Mouse (Mus musculus): Measurements from ENCODE around the gene Insig1. TPM values are rescaled to one million over a fixed set of nuclear protein-coding genes. Genes with fewer than 3 reads are reported as not detected.

Insig1 gene
- polyA plus RNA-seq, 1 experiment from 2014 or later, result 137 TPM

- H3K4me1 ChIP-seq (ENCODE audit: control insufficient read depth, insufficient read depth, low read length), result no peaks in the 10 kb centered on the region
- H3K27ac ChIP-seq (ENCODE audit: low read depth, low read length), result no peak overlapping the region
- 45% methylated on average over 2 of the region's 2 CpGs for WGBS
- H3K9ac ChIP-seq (ENCODE audit: low read length), result no peak overlapping the region
- no peaks in the 10 kb centered on the region for H3K36me3 ChIP-seq (ENCODE audit: control insufficient read depth, insufficient read depth, low read length)
- no peak for DNase-seq (ENCODE audit: low spot score, missing footprints)
- ATAC-seq (ENCODE audit: low FRiP score), result no peak
- H3K4me3 ChIP-seq (ENCODE audit: low read depth, low read length), result no peak overlapping the region
- H3K27me3 ChIP-seq (ENCODE audit: control insufficient read depth, insufficient read depth, low read length), result no peaks in the 10 kb centered on the region
- H3K9me3 ChIP-seq (ENCODE audit: control insufficient read depth, low read length), result no peaks in the 10 kb centered on the region
- H3K4me2 ChIP-seq, result no peak overlapping the region
These were observed 15.7 kb upstream of the Insig1 start for GRCm38 (mm10) chr5:28055450-28055849.

- no peak for ATAC-seq (ENCODE audit: low FRiP score)
- H3K36me3 ChIP-seq (ENCODE audit: control insufficient read depth, insufficient read depth, low read length), result no peaks in the 10 kb centered on the region
- no peak overlapping the region for H3K27ac ChIP-seq (ENCODE audit: low read depth, low read length)
- no peaks in the 10 kb centered on the region for H3K4me1 ChIP-seq (ENCODE audit: control insufficient read depth, insufficient read depth, low read length)
- H3K4me3 ChIP-seq (ENCODE audit: low read depth, low read length), result no peak overlapping the region
- DNase-seq (ENCODE audit: low spot score, missing footprints), result no peak
- no peak overlapping the region for H3K4me2 ChIP-seq
- H3K9me3 ChIP-seq (ENCODE audit: control insufficient read depth, low read length), result no peaks in the 10 kb centered on the region
- H3K27me3 ChIP-seq (ENCODE audit: control insufficient read depth, insufficient read depth, low read length), result no peaks in the 10 kb centered on the region
- WGBS, result 78% methylated on average over 3 of the region's 3 CpGs
- no peak overlapping the region for H3K9ac ChIP-seq (ENCODE audit: low read length)
These were observed 14.3 kb upstream of the Insig1 start for GRCm38 (mm10) chr5:28056877-28057276.

GRCm38 (mm10) chr5:28060506-28060905 is 10.7 kb upstream of the Insig1 start:
- H3K27me3 ChIP-seq (ENCODE audit: control insufficient read depth, insufficient read depth, low read length), result no peaks in the 10 kb centered on the region
- DNase-seq (ENCODE audit: low spot score, missing footprints) (peak; percentile 8), ATAC-seq (ENCODE audit: low FRiP score) (no peak)

GRCm38 (mm10) chr5:28061011-28061410 is 10.2 kb upstream of the Insig1 start:
- Histone ChIP-seq H3K9me3 (ENCODE audit: control insufficient read depth, low read length) (no peaks in the 10 kb centered on the region), H3K9ac (ENCODE audit: low read length) (no peak overlapping the region), H3K4me3 (ENCODE audit: low read depth, low read length) (no peak overlapping the region), H3K4me2 (no peak overlapping the region), H3K4me1 (ENCODE audit: control insufficient read depth, insufficient read depth, low read length) (no peaks in the 10 kb centered on the region), H3K27me3 (ENCODE audit: control insufficient read depth, insufficient read depth, low read length) (no peaks in the 10 kb centered on the region), H3K36me3 (ENCODE audit: control insufficient read depth, insufficient read depth, low read length) (no peaks in the 10 kb centered on the region), H3K27ac (ENCODE audit: low read depth, low read length) (no peak overlapping the region)
- ATAC-seq (ENCODE audit: low FRiP score) (no peak), DNase-seq (ENCODE audit: low spot score, missing footprints) (no peak)
- WGBS, result 83% methylated on average over 6 of the region's 6 CpGs

More at GRCm38 (mm10) chr5:28060506-28060905, 10.7 kb upstream of the Insig1 start:
- no peaks in the 10 kb centered on the region for H3K36me3 ChIP-seq (ENCODE audit: control insufficient read depth, insufficient read depth, low read length)
- H3K4me2 ChIP-seq, result no peak overlapping the region
- H3K9ac ChIP-seq (ENCODE audit: low read length), result no peak overlapping the region
- no peak overlapping the region for H3K27ac ChIP-seq (ENCODE audit: low read depth, low read length)
- H3K4me3 ChIP-seq (ENCODE audit: low read depth, low read length), result no peak overlapping the region
- H3K9me3 ChIP-seq (ENCODE audit: control insufficient read depth, low read length), result no peaks in the 10 kb centered on the region
- no peaks in the 10 kb centered on the region for H3K4me1 ChIP-seq (ENCODE audit: control insufficient read depth, insufficient read depth, low read length)

GRCm38 (mm10) chr5:28063989-28064624 is 7.1 kb upstream of the Insig1 start:
- Histone ChIP-seq H3K27ac (ENCODE audit: low read depth, low read length) (no peak overlapping the region), H3K36me3 (ENCODE audit: control insufficient read depth, insufficient read depth, low read length) (no peaks in the 10 kb centered on the region), H3K4me3 (ENCODE audit: low read depth, low read length) (no peak overlapping the region), H3K4me1 (ENCODE audit: control insufficient read depth, insufficient read depth, low read length) (no peaks in the 10 kb centered on the region), H3K9ac (ENCODE audit: low read length) (no peak overlapping the region), H3K9me3 (ENCODE audit: control insufficient read depth, low read length) (no peaks in the 10 kb centered on the region), H3K27me3 (ENCODE audit: control insufficient read depth, insufficient read depth, low read length) (no peaks in the 10 kb centered on the region), H3K4me2 (no peak overlapping the region)
- WGBS, result 71% methylated on average over 3 of the region's 3 CpGs
- DNase-seq (ENCODE audit: low spot score, missing footprints) (peak; percentile 60), ATAC-seq (ENCODE audit: low FRiP score) (no peak)

- 72% methylated on average over 4 of the region's 4 CpGs for WGBS
- peak; percentile 67 for DNase-seq (ENCODE audit: low spot score, missing footprints)
- no peak overlapping the region for H3K4me2 ChIP-seq
- no peaks in the 10 kb centered on the region for H3K9me3 ChIP-seq (ENCODE audit: control insufficient read depth, low read length)
- peaks cover 8% of the 10 kb centered on the region for H3K4me1 ChIP-seq (ENCODE audit: control insufficient read depth, insufficient read depth, low read length)
- no peaks in the 10 kb centered on the region for H3K27me3 ChIP-seq (ENCODE audit: control insufficient read depth, insufficient read depth, low read length)
- no peak overlapping the region for H3K9ac ChIP-seq (ENCODE audit: low read length)
- ATAC-seq (ENCODE audit: low FRiP score), result no peak
- H3K4me3 ChIP-seq (ENCODE audit: low read depth, low read length), result no peak overlapping the region
- no peak overlapping the region for H3K27ac ChIP-seq (ENCODE audit: low read depth, low read length)
- H3K36me3 ChIP-seq (ENCODE audit: control insufficient read depth, insufficient read depth, low read length), result no peaks in the 10 kb centered on the region
These were observed 5.9 kb upstream of the Insig1 start for GRCm38 (mm10) chr5:28065275-28065674.

- no peak overlapping the region for H3K4me2 ChIP-seq
- no peaks in the 10 kb centered on the region for H3K36me3 ChIP-seq (ENCODE audit: control insufficient read depth, insufficient read depth, low read length)
- H3K4me1 ChIP-seq (ENCODE audit: control insufficient read depth, insufficient read depth, low read length), result peaks cover 10% of the 10 kb centered on the region
- H3K27ac ChIP-seq (ENCODE audit: low read depth, low read length), result no peak overlapping the region
- peak; percentile 56 for DNase-seq (ENCODE audit: low spot score, missing footprints)
- ATAC-seq (ENCODE audit: low FRiP score), result no peak
- H3K4me3 ChIP-seq (ENCODE audit: low read depth, low read length), result no peak overlapping the region
- 62% methylated on average over 5 of the region's 5 CpGs for WGBS
- H3K9me3 ChIP-seq (ENCODE audit: control insufficient read depth, low read length), result no peaks in the 10 kb centered on the region
- H3K9ac ChIP-seq (ENCODE audit: low read length), result no peak overlapping the region
- H3K27me3 ChIP-seq (ENCODE audit: control insufficient read depth, insufficient read depth, low read length), result no peaks in the 10 kb centered on the region
These were observed 4.9 kb upstream of the Insig1 start for GRCm38 (mm10) chr5:28066311-28066710.

GRCm38 (mm10) chr5:28070149-28070827 is 875 bp upstream of the Insig1 start:
- Histone ChIP-seq H3K9ac (ENCODE audit: low read length) (peak overlapping the region; percentile 66), H3K27ac (ENCODE audit: low read depth, low read length) (peak overlapping the region; percentile 80), H3K27me3 (ENCODE audit: control insufficient read depth, insufficient read depth, low read length) (no peaks in the 10 kb centered on the region), H3K4me1 (ENCODE audit: control insufficient read depth, insufficient read depth, low read length) (peaks cover 25% of the 10 kb centered on the region), H3K4me3 (ENCODE audit: low read depth, low read length) (peak overlapping the region; percentile 90), H3K4me2 (peak overlapping the region; percentile 56), H3K9me3 (ENCODE audit: control insufficient read depth, low read length) (no peaks in the 10 kb centered on the region), H3K36me3 (ENCODE audit: control insufficient read depth, insufficient read depth, low read length) (peaks cover 11% of the 10 kb centered on the region; the same call in 1 of the 2 replicates)
- DNase-seq (ENCODE audit: low spot score, missing footprints), result no peak
- WGBS, result 29% methylated on average over 9 of the region's 9 CpGs
- ATAC-seq (ENCODE audit: low FRiP score), result no peak

GRCm38 (mm10) chr5:28071456-28072223 is 477 bp downstream of the Insig1 start:
- peaks cover 16% of the 10 kb centered on the region for H3K36me3 ChIP-seq (ENCODE audit: control insufficient read depth, insufficient read depth, low read length)
- peak overlapping the region; percentile 90 for H3K4me3 ChIP-seq (ENCODE audit: low read depth, low read length)
- H3K4me1 ChIP-seq (ENCODE audit: control insufficient read depth, insufficient read depth, low read length), result peaks cover 25% of the 10 kb centered on the region
- H3K9ac ChIP-seq (ENCODE audit: low read length), result peak overlapping the region; percentile 83
- H3K4me2 ChIP-seq, result peak overlapping the region; percentile 92
- H3K27ac ChIP-seq (ENCODE audit: low read depth, low read length), result peak overlapping the region; percentile 92
- DNase-seq (ENCODE audit: low spot score, missing footprints) (peak; percentile 95), ATAC-seq (ENCODE audit: low FRiP score) (peak; percentile 78)
- under 1% methylated on average over 50 of the region's 50 CpGs for WGBS
- no peaks in the 10 kb centered on the region for H3K27me3 ChIP-seq (ENCODE audit: control insufficient read depth, insufficient read depth, low read length)
- no peaks in the 10 kb centered on the region for H3K9me3 ChIP-seq (ENCODE audit: control insufficient read depth, low read length)
